Mouse (Mus musculus) frontal cortex, adult 2 months (tissue): ENCODE measurements around the gene Fam50b. TPM values are rescaled to one million over a fixed set of nuclear protein-coding genes. Genes with fewer than 3 reads are reported as not detected.

Experiments used
- DNase-seq, 2 experiments: peaks; one replicate each; pipeline ENCODE4 v3.0.0; 2022; ENCODE audit warnings: low spot score in 1 of 2; ENCODE audit errors: extremely low spot score in 1 of 2
- polyA plus RNA-seq: library from polyadenylated mRNA; depleted of rRNA; stranded (reverse); fragments of >200 nt; gene quantifications from 2 replicates; pipeline ENCODE4 v1.2.3, GENCODE M21; 2012

Fam50b gene
- polyA plus RNA-seq, 1 experiment: not detected

GRCm38 (mm10) chr13:34737968-34738698 lies 3.5 kb downstream of the Fam50b start:
- DNase-seq: no peak

- DNase-seq: no peak
These were observed 4.0 kb downstream of the Fam50b start for GRCm38 (mm10) chr13:34738699-34738973.

GRCm38 (mm10) chr13:34739071-34739470 lies 4.4 kb downstream of the Fam50b start:
- no peak for DNase-seq

DNA sequence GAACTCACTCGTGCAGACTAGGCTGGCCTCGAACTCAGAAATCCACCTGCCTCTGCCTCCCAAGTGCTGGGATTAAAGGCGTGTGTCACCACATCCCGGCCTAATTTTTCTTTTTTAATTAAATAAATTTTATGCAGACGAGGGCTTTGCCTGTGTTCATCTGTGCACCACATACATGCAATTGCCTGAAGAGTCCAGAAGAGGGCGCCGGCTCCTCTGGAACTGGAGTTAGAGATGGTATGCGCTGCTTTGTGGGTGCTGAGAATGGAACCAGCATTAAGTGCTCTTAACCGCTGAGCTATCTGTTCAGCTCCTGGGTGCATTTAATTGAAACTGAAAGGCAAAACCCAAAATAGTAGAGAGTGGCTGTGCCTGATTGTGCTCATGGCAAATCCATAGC lies 6.6 kb downstream of the Fam50b start:
- DNase-seq: no peak

- DNase-seq: no peak
These were observed 7.3 kb downstream of the Fam50b start for GRCm38 (mm10) chr13:34741813-34742568.

DNA sequence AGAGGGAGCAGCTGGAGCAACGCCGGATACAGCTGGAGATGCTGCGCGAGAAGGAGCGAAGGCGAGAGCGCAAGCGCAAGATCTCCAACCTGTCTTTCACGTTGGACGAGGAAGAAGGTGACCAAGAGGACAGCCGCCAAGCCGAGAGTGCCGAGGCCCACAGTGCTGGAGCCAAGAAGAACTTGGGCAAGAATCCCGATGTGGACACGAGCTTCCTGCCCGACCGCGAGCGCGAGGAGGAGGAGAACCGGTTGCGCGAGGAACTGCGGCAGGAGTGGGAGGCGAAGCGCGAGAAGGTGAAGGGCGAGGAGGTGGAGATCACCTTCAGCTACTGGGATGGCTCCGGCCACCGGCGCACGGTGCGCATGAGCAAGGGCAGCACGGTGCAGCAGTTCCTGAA lies 12.2 kb downstream of the Fam50b start:
- no peak for DNase-seq

DNA sequence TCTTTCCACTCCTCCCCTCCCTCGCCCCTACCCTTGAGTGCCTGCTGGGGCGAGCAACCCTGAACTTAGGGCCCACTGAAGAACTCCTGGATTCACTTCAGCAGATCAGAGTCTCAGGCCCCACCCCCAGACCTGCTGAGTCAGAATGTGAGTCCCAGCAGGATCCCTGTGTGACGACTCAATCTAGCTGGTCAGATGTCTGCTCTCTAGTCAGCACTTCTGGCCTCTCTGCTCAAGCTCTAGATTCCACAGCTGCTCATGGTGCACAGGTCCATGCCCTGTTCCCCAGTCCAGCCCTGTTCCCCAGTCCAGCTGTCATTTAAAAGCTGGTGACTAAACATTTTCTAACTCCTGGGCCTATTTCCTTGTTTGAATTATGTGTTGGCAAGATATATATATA lies 13.9 kb downstream of the Fam50b start:
- no peak for DNase-seq

- DNase-seq: no peak
These were observed 24.6 kb downstream of the Fam50b start for GRCm38 (mm10) chr13:34759202-34759601.

- DNase-seq: no peak
These were observed 26.1 kb downstream of the Fam50b start for GRCm38 (mm10) chr13:34760518-34761287.

GRCm38 (mm10) chr13:34762136-34762535 lies 27.5 kb downstream of the Fam50b start:
- DNase-seq: peak in 1 of 2 experiments; percentile 29

DNA sequence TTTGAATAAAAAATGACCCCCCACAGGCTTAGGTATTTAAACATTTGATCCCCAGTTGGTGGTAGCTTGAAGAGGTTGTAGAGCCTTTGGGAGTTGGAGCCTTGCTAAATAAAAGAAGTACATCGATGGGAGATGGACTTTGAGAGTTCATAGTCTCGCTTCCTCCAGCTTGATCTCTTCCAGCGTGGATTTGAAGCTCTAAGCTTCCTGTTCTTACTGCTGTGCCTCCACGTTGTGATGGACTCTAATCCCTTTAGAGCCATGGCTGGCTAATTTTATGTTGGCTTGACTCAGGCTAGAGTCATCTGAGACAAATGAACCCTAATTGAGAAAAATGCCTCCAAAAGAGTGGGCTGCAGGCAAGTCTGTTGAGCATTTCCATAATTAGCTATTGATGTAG lies 28.2 kb downstream of the Fam50b start:
- DNase-seq: no peak

DNA sequence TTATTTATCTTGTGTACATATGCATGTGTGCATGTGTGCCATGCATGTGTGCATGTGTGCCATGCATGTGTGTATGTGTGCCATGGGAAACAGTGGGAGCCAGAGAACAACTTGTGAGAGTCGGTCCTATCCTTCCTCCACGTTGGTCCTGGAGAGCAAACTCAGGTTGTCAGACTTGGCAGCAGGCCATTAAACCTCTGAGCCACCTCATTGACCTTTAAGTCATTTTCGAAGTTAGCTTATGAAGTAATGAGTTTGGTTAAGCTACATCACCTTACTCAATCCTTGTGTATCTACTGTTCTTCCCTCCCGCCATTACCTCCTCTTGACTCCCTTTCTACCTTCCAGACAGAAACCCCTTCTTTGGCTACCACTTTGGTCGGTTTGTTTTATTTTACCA lies 30.6 kb downstream of the Fam50b start:
- no peak for DNase-seq

DNA sequence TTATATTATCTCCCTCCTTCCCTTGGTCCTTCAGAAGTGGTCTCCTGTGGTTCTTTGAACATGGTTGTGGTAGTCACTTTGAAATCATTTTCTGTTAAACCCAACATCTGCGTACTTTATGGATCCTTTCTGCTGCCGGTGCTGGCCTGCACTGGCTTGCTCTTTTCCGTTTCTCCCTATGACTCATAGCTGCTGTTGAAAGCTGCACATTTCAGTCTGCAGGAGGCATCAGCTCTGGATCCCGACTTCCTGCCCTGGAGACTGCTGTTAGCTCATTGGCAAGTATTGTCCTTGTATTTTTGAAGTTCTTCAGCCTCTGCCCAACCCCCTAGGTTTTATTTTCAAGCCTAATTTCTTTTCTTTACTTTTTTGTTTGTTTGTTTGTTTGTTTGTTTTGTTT lies 31.9 kb downstream of the Fam50b start:
- DNase-seq: peak in 1 of 2 experiments; percentile 31

- peak; percentile 17 to 45 for DNase-seq
These were observed 33.1 kb downstream of the Fam50b start for GRCm38 (mm10) chr13:34767527-34768292.

- DNase-seq: no peak
These were observed 42.1 kb downstream of the Fam50b start for GRCm38 (mm10) chr13:34776767-34777166.

DNA sequence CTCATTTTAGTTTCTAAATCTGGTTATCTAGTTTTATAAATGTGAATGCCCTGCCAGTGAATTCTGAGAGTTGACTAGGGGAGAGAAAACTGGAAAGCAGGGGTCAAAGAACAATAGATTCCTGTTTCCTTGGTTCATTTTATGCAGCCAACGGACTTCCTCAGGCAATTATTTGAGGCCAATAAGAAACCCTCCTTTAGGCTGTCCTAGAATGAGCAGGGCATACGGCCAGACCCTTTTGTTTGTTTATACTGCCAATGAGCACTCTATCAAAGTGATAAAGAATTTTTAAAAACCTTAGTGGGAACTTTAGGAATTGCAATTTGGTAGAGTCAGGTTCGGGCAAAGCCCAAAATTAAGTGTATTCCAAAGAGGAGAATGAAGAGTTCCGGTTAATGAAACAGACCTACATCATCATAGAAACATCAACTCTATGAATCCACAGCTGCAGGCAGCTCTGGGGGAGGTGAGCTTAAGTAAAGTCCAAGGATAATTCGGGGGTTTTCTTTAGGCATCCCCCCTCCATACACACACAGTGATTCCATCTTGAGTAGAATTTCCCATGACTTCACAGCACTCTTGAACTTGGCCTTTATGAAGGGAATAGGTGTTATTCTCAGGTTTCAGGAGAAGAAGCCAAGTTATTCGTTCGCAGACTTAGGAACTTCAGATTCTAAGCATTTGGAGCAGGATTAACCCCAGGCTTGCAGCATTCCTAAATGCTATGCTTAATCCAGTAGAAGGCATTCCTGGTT lies 46.4 kb downstream of the Fam50b start:
- DNase-seq: no peak

GRCm38 (mm10) chr13:34781611-34782009 lies 47.0 kb downstream of the Fam50b start:
- no peak for DNase-seq

DNA sequence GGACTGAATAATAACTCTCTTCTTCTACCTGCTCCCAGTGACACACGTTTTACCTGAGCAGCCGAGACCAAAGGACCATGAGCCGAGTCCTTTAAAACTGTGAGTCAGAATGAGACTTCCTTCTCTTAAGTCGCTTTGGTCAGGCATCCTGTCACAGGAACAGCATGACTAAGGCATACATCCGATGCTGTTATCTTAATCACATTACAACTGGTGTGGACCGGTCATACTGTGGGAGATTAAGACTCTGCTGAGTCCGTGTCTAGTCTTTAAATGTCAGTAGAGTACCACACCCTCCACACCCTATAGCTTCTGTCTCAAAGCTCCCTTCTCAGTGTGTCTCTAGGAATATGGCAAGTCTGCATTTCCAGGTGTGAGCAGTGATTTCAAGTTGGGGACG lies 50.2 kb downstream of the Fam50b start:
- DNase-seq: no peak

GRCm38 (mm10) chr13:34786634-34787033 lies 52.0 kb downstream of the Fam50b start:
- DNase-seq: no peak

DNA sequence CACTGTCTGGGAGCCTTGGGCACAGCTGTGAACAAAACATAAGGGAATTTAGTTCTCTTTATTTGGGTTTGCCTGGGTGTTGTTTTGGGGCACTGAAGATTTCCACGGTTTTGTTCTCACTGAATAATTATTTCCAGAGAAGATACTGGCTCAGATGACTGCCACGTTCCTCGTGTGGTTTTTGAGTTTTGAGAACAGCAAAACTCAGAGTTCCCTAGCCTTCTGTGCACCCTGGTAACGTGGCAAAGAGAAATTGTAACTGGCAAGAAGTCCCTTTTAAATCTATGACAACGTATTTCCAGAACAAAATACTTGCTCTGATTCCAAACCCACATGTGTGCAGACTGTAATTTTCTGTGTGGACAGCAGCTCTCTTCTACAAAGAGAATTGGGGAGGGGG lies 52.9 kb downstream of the Fam50b start:
- DNase-seq: no peak
